Mouse (Mus musculus) megakaryocyte-erythroid progenitor cell, adult 5-6 weeks (primary cell): ENCODE data around the gene Impg1. TPM values are rescaled to one million over a fixed set of nuclear protein-coding genes. Genes with fewer than 3 reads are reported as not detected.
"Not testable (repeated sequence)": the region's sequence is repeated elsewhere in the genome, so short reads cannot be mapped to it uniquely, and the experiment has no call there.

Source experiments
- ATAC-seq: replicated peaks from 2 replicates; pipeline ENCODE4 v1.8.0; 2016; ENCODE audit warnings: mild to moderate bottlenecking, inconsistent platforms; ENCODE audit not compliant: severe bottlenecking, poor library complexity, low FRiP score, low TSS enrichment
- total RNA-seq, 2 experiments: library from RNA; stranded (forward) in 1 of 2; stranded (reverse) in 1 of 2; fragments of 200-1000, 215-1000 nt in 1 of 2; fragments of >200 nt in 1 of 2; fragmentation: Nextera tagmentation in 1 of 2; gene quantifications; 2 replicates each; pipeline ENCODE4 v1.2.3; 2014 to 2017

Impg1 gene
- total RNA-seq, 2 experiments from 2014 or later: not detected

- no peak for ATAC-seq
These were observed 113.5 kb downstream of the Impg1 start for GRCm38 (mm10) chr9:80351678-80352331.

- no peak for ATAC-seq
These were observed 114.0 kb downstream of the Impg1 start for GRCm38 (mm10) chr9:80351295-80351677.

- no peak for ATAC-seq
These were observed 120.8 kb downstream of the Impg1 start for GRCm38 (mm10) chr9:80344451-80345000.

- no peak for ATAC-seq
These were observed 122.8 kb downstream of the Impg1 start for GRCm38 (mm10) chr9:80342520-80342919.

GRCm38 (mm10) chr9:80341756-80342155 is 123.5 kb downstream of the Impg1 start:
- no peak for ATAC-seq

- no peak for ATAC-seq
These were observed 124.4 kb downstream of the Impg1 start for GRCm38 (mm10) chr9:80340927-80341326.

- ATAC-seq: no peak
These were observed 127.3 kb downstream of the Impg1 start for GRCm38 (mm10) chr9:80338026-80338425.

- ATAC-seq: no peak
These were observed 129.5 kb downstream of the Impg1 start for GRCm38 (mm10) chr9:80335660-80336357.

- ATAC-seq: no peak
These were observed 131.2 kb downstream of the Impg1 start for GRCm38 (mm10) chr9:80333998-80334605.

GRCm38 (mm10) chr9:80333466-80333865 is 131.8 kb downstream of the Impg1 start:
- no peak for ATAC-seq

- peak; percentile 83 for ATAC-seq
These were observed 133.1 kb downstream of the Impg1 start for GRCm38 (mm10) chr9:80332153-80332552.

- not testable (repeated sequence) for ATAC-seq
These were observed 144.0 kb downstream of the Impg1 start for GRCm38 (mm10) chr9:80321051-80321887.

GRCm38 (mm10) chr9:80318027-80318426 is 147.3 kb downstream of the Impg1 start:
- ATAC-seq: peak; percentile 68

- ATAC-seq: no peak
These were observed 149.4 kb downstream of the Impg1 start for GRCm38 (mm10) chr9:80315922-80316321.

GRCm38 (mm10) chr9:80313610-80314009 is 151.7 kb downstream of the Impg1 start:
- ATAC-seq: no peak

- no peak for ATAC-seq
These were observed 157.7 kb downstream of the Impg1 start for GRCm38 (mm10) chr9:80307629-80308028.

- ATAC-seq: no peak
These were observed 158.4 kb downstream of the Impg1 start for GRCm38 (mm10) chr9:80306853-80307252.

- ATAC-seq: no peak
These were observed 158.9 kb downstream of the Impg1 start for GRCm38 (mm10) chr9:80306390-80306789.

- ATAC-seq: no peak
These were observed 161.8 kb downstream of the Impg1 start for GRCm38 (mm10) chr9:80303518-80303917.

GRCm38 (mm10) chr9:80299031-80299430 is 166.2 kb downstream of the Impg1 start:
- ATAC-seq: no peak
